Mouse (Mus musculus): ENCODE data around the gene Nfib.
A peak's percentile ranks its signal among the peaks of the same experiment; 100 is the strongest.

Nfib gene

GRCm38 (mm10) chr4:82494829-82495228 lies 210.7 kb downstream of the Nfib start:
- peak; percentile 63 to 70 for DNase-seq

- DNase-seq = no peak
Measured at GRCm38 (mm10) chr4:82494424-82494823, 211.1 kb downstream of the Nfib start.

GRCm38 (mm10) chr4:82493865-82494264 lies 211.7 kb downstream of the Nfib start:
- no peak for DNase-seq

- DNase-seq = no peak
Measured at GRCm38 (mm10) chr4:82493363-82493762, 212.2 kb downstream of the Nfib start.

- no peak for DNase-seq
Measured at GRCm38 (mm10) chr4:82492737-82493136, 212.8 kb downstream of the Nfib start.

- no peak for DNase-seq
Measured at GRCm38 (mm10) chr4:82489939-82490338, 215.6 kb downstream of the Nfib start.

- DNase-seq = no peak
Measured at GRCm38 (mm10) chr4:82485910-82486309, 219.6 kb downstream of the Nfib start.

GRCm38 (mm10) chr4:82483871-82484270 lies 221.7 kb downstream of the Nfib start:
- DNase-seq = no peak

GRCm38 (mm10) chr4:82483298-82483697 lies 222.3 kb downstream of the Nfib start:
- DNase-seq = no peak

GRCm38 (mm10) chr4:82480635-82481034 lies 224.9 kb downstream of the Nfib start:
- no peak for DNase-seq

GRCm38 (mm10) chr4:82479394-82479793 lies 226.2 kb downstream of the Nfib start:
- no peak for DNase-seq

GRCm38 (mm10) chr4:82477742-82478141 lies 227.8 kb downstream of the Nfib start:
- DNase-seq = no peak

- DNase-seq = no peak
Measured at GRCm38 (mm10) chr4:82476411-82476810, 229.1 kb downstream of the Nfib start.

GRCm38 (mm10) chr4:82474334-82474733 lies 231.2 kb downstream of the Nfib start:
- no peak for DNase-seq

GRCm38 (mm10) chr4:82470938-82471320 lies 234.6 kb downstream of the Nfib start:
- DNase-seq = no peak

GRCm38 (mm10) chr4:82470212-82470937 lies 235.2 kb downstream of the Nfib start:
- DNase-seq = no peak

GRCm38 (mm10) chr4:82468944-82469343 lies 236.6 kb downstream of the Nfib start:
- DNase-seq = no peak

GRCm38 (mm10) chr4:82466717-82467116 lies 238.8 kb downstream of the Nfib start:
- peak; percentile 54 to 59 for DNase-seq

- peak; percentile 51 to 56 for DNase-seq
Measured at GRCm38 (mm10) chr4:82466144-82466543, 239.4 kb downstream of the Nfib start.

GRCm38 (mm10) chr4:82464051-82464632 lies 241.4 kb downstream of the Nfib start:
- DNase-seq = no peak

- no peak for DNase-seq
Measured at GRCm38 (mm10) chr4:82463189-82463715, 242.3 kb downstream of the Nfib start.

GRCm38 (mm10) chr4:82461676-82462075 lies 243.9 kb downstream of the Nfib start:
- DNase-seq = no peak

- peak in 1 of 2 experiments; percentile 33 for DNase-seq
Measured at GRCm38 (mm10) chr4:82458895-82459294, 246.7 kb downstream of the Nfib start.

GRCm38 (mm10) chr4:82456908-82457307 lies 248.6 kb downstream of the Nfib start:
- DNase-seq = no peak
